Mouse (Mus musculus) brain, embryonic 14.5 days (tissue): ENCODE results near the gene Ccdc80.
A peak's percentile ranks its signal among the peaks of the same experiment; 100 is the strongest.

Experiments
- CTCF ChIP-seq: fragments of 200-500 bp; IDR thresholded peaks from 2 replicates; pipeline ENCODE4 v1.5.1; 2012; ENCODE audit warnings: inconsistent platforms, mild to moderate bottlenecking, moderate library complexity, borderline replicate concordance; ENCODE audit not compliant: insufficient read depth, insufficient read length; ENCODE audit errors: extremely low read depth
- POLR2A ChIP-seq: fragments of 200-500 bp; IDR thresholded peaks from 2 replicates; pipeline ENCODE4 v1.6.1; 2012; ENCODE audit warnings: mild to moderate bottlenecking, inconsistent platforms, borderline replicate concordance; ENCODE audit not compliant: poor library complexity, insufficient read depth, insufficient read length, severe bottlenecking; ENCODE audit errors: extremely low read depth

DNA sequence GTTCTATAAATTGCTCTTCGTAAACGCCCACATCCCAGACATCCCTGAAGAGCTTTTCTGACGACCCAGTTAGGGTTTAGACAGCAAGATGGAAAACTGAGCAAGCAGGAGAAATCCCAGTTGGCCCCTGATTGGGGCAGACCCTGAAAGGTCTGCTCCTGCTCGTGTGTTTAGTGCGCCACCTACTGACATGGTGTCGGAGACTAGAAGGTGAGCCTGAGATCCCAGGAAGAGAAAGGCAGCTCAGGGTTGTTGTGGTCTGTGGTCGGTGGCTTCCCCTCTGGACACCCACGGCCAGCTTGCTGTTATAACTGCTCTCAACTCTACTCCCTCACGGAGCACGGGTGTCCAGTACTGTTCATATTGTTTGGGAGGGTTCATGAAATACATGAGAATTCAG lies 3.2 kb upstream of the Ccdc80 start:
- TF ChIP-seq POLR2A (no peak), CTCF (peak; percentile 87)
